Mouse (Mus musculus) liver, embryonic 14.5 days (tissue): ENCODE data around the gene Acad12. TPM values are rescaled to one million over a fixed set of nuclear protein-coding genes. Genes with fewer than 3 reads are reported as not detected.
A peak's percentile ranks its signal among the peaks of the same experiment; 100 is the strongest.

Experiments
- ATAC-seq: fragments of 200-750 bp; cut with Nextera tagmentation; 2 replicates; pipeline ENCODE4 v1.8.0; 2017; ENCODE audit warnings: moderate number of reproducible peaks, mild to moderate bottlenecking, moderate library complexity; ENCODE audit not compliant: insufficient read depth
- DNase-seq, 3 experiments: peaks; one replicate each; pipeline ENCODE4 v3.0.0-alpha.2; 2012 to 2013; ENCODE audit warnings: low read depth in 3 of 3, low spot score in 3 of 3
- H3K27ac ChIP-seq: fragments of 300-500 bp; sonication (generic); 2 replicates; pipeline ENCODE4 v1.5.1; 2014; ENCODE audit warnings: moderate library complexity, mild to moderate bottlenecking, control low read depth, inconsistent platforms
- H3K27me3 ChIP-seq: fragments of 300-500 bp; sonication (generic); 2 replicates; pipeline ENCODE4 v1.6.1; 2014; ENCODE audit warnings: mild to moderate bottlenecking, low read length, moderate library complexity; ENCODE audit not compliant: control insufficient read depth, insufficient read depth
- H3K36me3 ChIP-seq: fragments of 300-500 bp; sonication (generic); replicated peaks from 2 replicates; pipeline ENCODE4 v1.6.1; 2014; ENCODE audit warnings: low read depth; ENCODE audit not compliant: control insufficient read depth, insufficient read depth
- H3K4me1 ChIP-seq, 2 experiments: fragments of 200-500 bp in 1 of 2; fragments of 300-500 bp in 1 of 2; sonication (generic) in 1 of 2; replicated peaks; 2 replicates each; pipeline ENCODE4 v1.6.1; 2012 to 2014; ENCODE audit warnings: antibody characterized with exemption in 1 of 2, inconsistent platforms in 1 of 2, low read length in 1 of 2; ENCODE audit not compliant: control insufficient read depth in 2 of 2, insufficient read depth in 2 of 2
- H3K4me2 ChIP-seq: fragments of 300-500 bp; sonication (generic); 2 replicates; pipeline ENCODE4 v1.6.1; 2014; ENCODE audit warnings: low read depth, mild to moderate bottlenecking, control low read depth, moderate library complexity
- H3K4me3 ChIP-seq, 2 experiments: fragments of 200-500 bp in 1 of 2; fragments of 300-500 bp in 1 of 2; sonication (generic) in 1 of 2; 2 replicates each; pipeline ENCODE4 v1.5.1; 2012 to 2014; ENCODE audit warnings: low read depth in 2 of 2, low read length in 2 of 2, mild to moderate bottlenecking in 2 of 2, control low read depth in 1 of 2, inconsistent platforms in 1 of 2, moderate library complexity in 1 of 2; ENCODE audit not compliant: insufficient read depth in 1 of 2
- H3K9ac ChIP-seq: fragments of 300-500 bp; sonication (generic); replicated peaks from 2 replicates; pipeline ENCODE4 v1.6.1; 2014; ENCODE audit warnings: mild to moderate bottlenecking, control low read depth, moderate library complexity
- H3K9me3 ChIP-seq: fragments of 300-500 bp; sonication (generic); 2 replicates; pipeline ENCODE4 v1.6.1; 2016; ENCODE audit warnings: low read length, mixed read lengths; ENCODE audit not compliant: control insufficient read depth
- CTCF ChIP-seq: IDR thresholded peaks from 2 replicates; pipeline ENCODE4 v1.5.1; 2016; ENCODE audit warnings: antibody characterized with exemption, low read depth, control low read depth
- EP300 ChIP-seq: IDR thresholded peaks from 2 replicates; pipeline ENCODE4 v1.6.1; 2016; ENCODE audit warnings: antibody characterized with exemption, low read depth
- WGBS: fragments of 180-500 bp; shearing (Covaris S2); extraction: QIAGEN DNeasy Blood & Tissue Kit; methylation state at CpG from one replicate; pipeline ENCODE4 v1.1.7; 2014; ENCODE audit not compliant: insufficient replicate concordance; 5-methylcytosine and 5-hydroxymethylcytosine counted together
- polyA plus RNA-seq, 2 experiments: library from polyadenylated mRNA; depleted of rRNA in 1 of 2; stranded (reverse) in 1 of 2; unstranded in 1 of 2; fragments of >200 nt; fragmentation: Nextera tagmentation in 1 of 2; extraction: Ambion mirVana in 1 of 2; gene quantifications; 2 replicates each; pipeline versions ENCODE4 v1.2.1 to v1.2.3; 2012 to 2014

The Acad12 gene
- polyA plus RNA-seq, 2 experiments = 0.69 to 1.1 TPM

- peak overlapping the region; percentile 93 for H3K4me2 ChIP-seq
- H3K27ac ChIP-seq = no peak overlapping the region
- no peaks in the 10 kb centered on the region for H3K9me3 ChIP-seq
- H3K36me3 ChIP-seq = no peaks in the 10 kb centered on the region
- no peaks in the 10 kb centered on the region for H3K27me3 ChIP-seq
- no peak overlapping the region for H3K9ac ChIP-seq
- 51% methylated on average over 11 of the region's 11 CpGs for WGBS
- ATAC-seq (no peak), DNase-seq (no peak)
- no peak for TF ChIP-seq EP300
- TF ChIP-seq CTCF = no peak
- no peak overlapping the region; a peak in 1 of 4 replicates for H3K4me3 ChIP-seq
- H3K4me1 ChIP-seq = peaks cover 21 to 45% of the 10 kb centered on the region in 2 experiments
Measured at GRCm38 (mm10) chr5:121591417-121592063, 27.2 kb downstream of the Acad12 start.

DNA sequence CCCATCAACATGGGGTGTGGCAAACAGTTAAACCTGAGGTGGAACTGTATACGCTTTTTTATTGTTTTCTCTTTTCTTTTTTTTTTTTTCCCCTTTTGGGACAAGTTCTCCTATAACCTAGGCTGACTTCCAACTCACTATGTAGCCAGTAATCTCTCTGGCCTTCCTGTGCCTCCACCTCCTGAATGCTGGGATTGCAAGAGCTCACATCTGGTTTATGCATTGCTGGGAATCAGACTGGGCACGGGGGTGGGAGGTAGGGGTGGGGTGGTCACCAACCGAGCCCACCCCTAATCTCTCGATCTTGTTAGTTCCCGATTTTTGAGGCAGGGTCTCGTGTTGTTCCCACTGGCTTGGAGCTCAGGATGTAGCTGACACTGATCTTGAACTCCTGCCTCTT is 28.8 kb downstream of the Acad12 start:
- Histone ChIP-seq H3K4me1 (peaks cover 16 to 43% of the 10 kb centered on the region in 2 experiments), H3K27me3 (no peaks in the 10 kb centered on the region), H3K4me3 (no peak overlapping the region), H3K9me3 (no peaks in the 10 kb centered on the region), H3K36me3 (no peaks in the 10 kb centered on the region), H3K4me2 (no peak overlapping the region), H3K9ac (no peak overlapping the region), H3K27ac (no peak overlapping the region)
- ATAC-seq = no peak
- no peak for TF ChIP-seq EP300
- TF ChIP-seq CTCF = no peak
- WGBS = 59% methylated on average over 6 of the region's 6 CpGs
- no peak for DNase-seq

DNA sequence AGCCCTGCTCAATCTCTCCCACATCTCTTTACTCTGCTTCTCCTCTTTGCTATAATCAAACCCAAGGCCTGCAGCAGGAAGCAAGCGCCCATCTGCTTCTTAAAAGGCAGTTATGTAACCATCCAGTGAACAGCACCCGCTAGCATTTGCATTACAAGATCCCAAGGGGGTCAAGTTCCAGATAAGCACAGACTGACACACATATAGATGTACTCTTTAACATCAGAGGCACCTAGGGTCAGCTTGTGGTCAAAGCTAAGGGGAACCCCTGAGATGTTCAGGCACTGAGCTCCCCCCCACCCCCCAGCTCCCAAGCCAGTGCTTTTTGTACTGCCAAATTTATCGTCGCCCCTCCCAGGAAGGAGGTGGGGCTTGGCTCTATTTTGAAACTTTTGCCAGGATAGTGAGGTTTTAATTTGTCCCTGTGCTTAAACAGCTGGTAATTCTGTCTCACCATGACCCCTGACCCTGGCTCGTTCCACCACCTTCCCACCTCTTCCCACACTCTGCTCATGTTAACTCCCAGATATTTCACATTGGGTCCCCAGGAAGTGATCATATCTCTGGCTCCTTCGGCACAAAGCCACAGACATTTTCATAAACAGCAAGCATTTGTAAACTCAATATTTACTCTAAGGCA is 32.2 kb downstream of the Acad12 start:
- Histone ChIP-seq H3K9me3 (no peaks in the 10 kb centered on the region), H3K27me3 (no peaks in the 10 kb centered on the region), H3K27ac (no peak overlapping the region; the same call in 1 of the 2 replicates), H3K4me1 (peaks cover 9 to 35% of the 10 kb centered on the region in 2 experiments), H3K36me3 (no peaks in the 10 kb centered on the region), H3K4me3 (0 out of 4 replicates have a peak overlapping the region, but pooled peaks of 1 of the 2 experiments have one; percentile 8), H3K9ac (no peak overlapping the region), H3K4me2 (peak overlapping the region; percentile 48)
- TF ChIP-seq EP300 (no peak), CTCF (no peak)
- ATAC-seq = no peak
- WGBS = 5% methylated on average over 6 of the region's 6 CpGs
- no peak for DNase-seq

DNA sequence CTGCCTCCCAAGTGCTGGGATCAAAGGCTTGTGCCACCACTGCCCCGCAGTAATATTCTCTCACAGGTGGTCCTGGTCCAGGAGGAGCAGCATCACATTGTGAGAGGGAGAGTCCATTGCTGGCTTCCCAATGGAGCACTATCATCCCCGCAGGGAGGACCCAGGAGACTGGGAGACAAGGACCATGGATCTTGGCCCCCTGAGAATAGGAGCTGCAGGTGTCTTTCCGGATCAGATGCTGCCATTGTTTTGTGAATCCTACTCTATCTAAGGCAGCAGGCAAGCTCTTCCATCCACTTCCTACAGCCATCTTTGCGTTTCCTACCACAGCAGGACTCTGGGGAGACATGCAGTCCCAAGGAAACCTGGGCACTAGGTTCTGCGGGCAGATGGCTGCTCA is 33.0 kb downstream of the Acad12 start:
- Histone ChIP-seq H3K27me3 (no peaks in the 10 kb centered on the region), H3K9ac (no peak overlapping the region), H3K36me3 (no peaks in the 10 kb centered on the region), H3K27ac (no peak overlapping the region), H3K4me3 (no peak overlapping the region), H3K4me1 (peaks cover 9 to 30% of the 10 kb centered on the region in 2 experiments), H3K9me3 (no peaks in the 10 kb centered on the region), H3K4me2 (no peak overlapping the region)
- 73% methylated on average over 5 of the region's 5 CpGs for WGBS
- ATAC-seq (no peak), DNase-seq (no peak)
- TF ChIP-seq EP300 (no peak), CTCF (no peak)

- TF ChIP-seq CTCF = no peak
- TF ChIP-seq EP300 = no peak
- ATAC-seq (no peak), DNase-seq (no peak)
- no peak overlapping the region for H3K4me3 ChIP-seq
- no peak overlapping the region for H3K9ac ChIP-seq
- no peaks in the 10 kb centered on the region for H3K36me3 ChIP-seq
- H3K4me2 ChIP-seq = no peak overlapping the region
- H3K27ac ChIP-seq = no peak overlapping the region
- H3K4me1 ChIP-seq = peaks cover 9 to 30% of the 10 kb centered on the region in 2 experiments
- no peaks in the 10 kb centered on the region for H3K27me3 ChIP-seq
- H3K9me3 ChIP-seq = no peaks in the 10 kb centered on the region
- WGBS = 87% methylated on average over 10 of the region's 10 CpGs
Measured at GRCm38 (mm10) chr5:121585005-121585404, 33.7 kb downstream of the Acad12 start.
